Mouse (Mus musculus) limb, embryonic 14.5 days (tissue): ENCODE measurements around the gene Arid5b. TPM values are rescaled to one million over a fixed set of nuclear protein-coding genes. Genes with fewer than 3 reads are reported as not detected.

ENCODE experiments used
- ATAC-seq: fragments of 200-750 bp; cut with Nextera tagmentation; 2 replicates; pipeline ENCODE4 v1.8.0; 2017; ENCODE audit warnings: low read depth, moderate number of reproducible peaks, moderate TSS enrichment; ENCODE audit not compliant: low FRiP score
- DNase-seq: peaks from one replicate; pipeline ENCODE4 v3.0.0-alpha.2; 2015; ENCODE audit warnings: low spot score
- H3K27ac ChIP-seq: fragments of 300-500 bp; sonication (generic); replicated peaks from 2 replicates; pipeline ENCODE4 v1.5.1; 2014; ENCODE audit warnings: low read depth, mild to moderate bottlenecking, low read length, moderate library complexity, mixed read lengths
- H3K27me3 ChIP-seq: fragments of 300-500 bp; sonication (generic); 2 replicates; pipeline ENCODE4 v1.6.1; 2014; ENCODE audit warnings: low read length, mixed read lengths; ENCODE audit not compliant: control insufficient read depth, insufficient read depth
- H3K36me3 ChIP-seq: fragments of 300-500 bp; sonication (generic); 2 replicates; pipeline ENCODE4 v1.6.1; 2014; ENCODE audit warnings: mild to moderate bottlenecking, low read length, moderate library complexity, mixed read lengths; ENCODE audit not compliant: control insufficient read depth, insufficient read depth
- H3K4me1 ChIP-seq: fragments of 300-500 bp; sonication (generic); 2 replicates; pipeline ENCODE4 v1.6.1; 2014; ENCODE audit warnings: antibody characterized with exemption, low read length, mixed read lengths; ENCODE audit not compliant: control insufficient read depth, insufficient read depth
- H3K4me2 ChIP-seq: fragments of 300-500 bp; sonication (generic); replicated peaks from 2 replicates; pipeline ENCODE4 v1.6.1; 2014; ENCODE audit warnings: low read depth, mild to moderate bottlenecking, low read length, moderate library complexity; ENCODE audit not compliant: severe bottlenecking
- H3K4me3 ChIP-seq: fragments of 300-500 bp; sonication (generic); replicated peaks from 2 replicates; pipeline ENCODE4 v1.5.1; 2014; ENCODE audit warnings: low read length
- H3K9ac ChIP-seq: fragments of 300-500 bp; sonication (generic); 2 replicates; pipeline ENCODE4 v1.6.1; 2014; ENCODE audit warnings: mild to moderate bottlenecking, low read depth, low read length, moderate library complexity; ENCODE audit not compliant: severe bottlenecking
- H3K9me3 ChIP-seq: fragments of 300-500 bp; sonication (generic); 2 replicates; pipeline ENCODE4 v1.6.1; 2016; ENCODE audit warnings: low read length; ENCODE audit not compliant: control insufficient read depth
- POLR2A ChIP-seq: fragments of 200-500 bp; IDR thresholded peaks from 2 replicates; pipeline ENCODE4 v1.8.0; 2012; ENCODE audit warnings: inconsistent platforms, mild to moderate bottlenecking, moderate library complexity, borderline replicate concordance; ENCODE audit not compliant: insufficient read depth, insufficient read length; ENCODE audit errors: extremely low read depth
- WGBS: fragments of 180-500 bp; shearing (Covaris S2); extraction: QIAGEN DNeasy Blood & Tissue Kit; methylation state at CpG from one replicate; pipeline ENCODE4 v1.1.7; 2014; 5-methylcytosine and 5-hydroxymethylcytosine counted together
- polyA plus RNA-seq, 2 experiments: library from polyadenylated mRNA; depleted of rRNA in 1 of 2; stranded (reverse) in 1 of 2; unstranded in 1 of 2; fragments of >200 nt; fragmentation: Nextera tagmentation in 1 of 2; extraction: Ambion mirVana in 1 of 2; gene quantifications; 2 replicates each; pipeline versions ENCODE4 v1.2.1 to v1.2.3; 2012 to 2014

The Arid5b gene
- polyA plus RNA-seq, 2 experiments, result 14.1 to 41.0 TPM

DNA sequence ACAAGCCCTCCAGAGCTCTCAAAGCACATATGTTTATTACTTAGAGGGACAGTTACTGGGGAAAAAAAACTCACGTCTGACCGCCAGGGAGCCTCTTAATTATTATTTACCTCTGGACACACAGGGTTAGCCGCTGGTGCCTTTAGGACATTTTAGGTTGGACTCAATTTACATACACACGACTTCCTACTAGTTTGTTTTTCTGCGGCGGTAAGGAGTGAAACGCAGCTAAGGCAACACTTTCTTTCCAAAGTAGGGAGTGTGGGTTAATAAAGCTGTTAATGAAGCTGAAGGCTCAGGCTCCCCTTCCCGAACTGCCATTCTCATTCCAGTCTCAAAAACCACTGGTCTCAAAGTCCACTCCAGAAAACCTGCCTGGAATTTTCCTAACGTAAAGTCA is 142.5 kb downstream of the Arid5b start:
- Histone ChIP-seq H3K27ac (peak overlapping the region; percentile 75), H3K27me3 (no peaks in the 10 kb centered on the region), H3K4me1 (peaks cover 29% of the 10 kb centered on the region), H3K36me3 (peaks cover 15% of the 10 kb centered on the region), H3K9me3 (no peaks in the 10 kb centered on the region), H3K9ac (peak overlapping the region; percentile 50), H3K4me2 (peak overlapping the region; percentile 62), H3K4me3 (peak overlapping the region; percentile 37)
- ATAC-seq (0 out of 2 replicates have a peak, but pooled peaks have one; percentile 16), DNase-seq (no peak)
- WGBS, result 2% methylated on average over 9 of the region's 9 CpGs
- no peak for TF ChIP-seq POLR2A

DNA sequence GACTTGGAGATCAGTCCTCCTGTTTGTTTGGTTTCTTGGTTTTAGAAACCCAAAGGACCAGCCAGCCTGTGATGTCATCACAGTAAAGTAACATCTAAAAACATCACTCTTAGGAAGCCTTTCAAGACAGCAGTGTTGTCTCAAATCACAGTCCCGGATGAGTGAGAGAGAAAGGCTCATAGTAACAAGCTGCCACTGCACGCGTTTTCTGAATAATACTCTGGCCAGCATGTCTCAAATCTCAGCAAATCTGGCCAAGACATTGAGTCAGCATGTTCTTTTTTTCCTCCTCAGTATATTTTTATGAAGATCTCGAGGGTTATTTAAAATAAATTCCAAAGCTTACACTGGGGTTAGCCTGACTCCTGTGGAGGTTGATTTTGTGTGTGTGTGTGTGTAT is 143.1 kb downstream of the Arid5b start:
- H3K9ac ChIP-seq, result no peak overlapping the region

GRCm38 (mm10) chr10:68134549-68134948 is 144.0 kb downstream of the Arid5b start:
- Histone ChIP-seq H3K4me3 (no peak overlapping the region), H3K27ac (no peak overlapping the region), H3K9me3 (no peaks in the 10 kb centered on the region), H3K27me3 (no peaks in the 10 kb centered on the region), H3K36me3 (peaks cover 15% of the 10 kb centered on the region), H3K4me1 (peaks cover 35% of the 10 kb centered on the region), H3K9ac (no peak overlapping the region), H3K4me2 (no peak overlapping the region)
- no peak for ATAC-seq
- WGBS, result 79% methylated on average over 4 of the region's 4 CpGs
- DNase-seq, result no peak
- no peak for TF ChIP-seq POLR2A

More for the DNA sequence above, 143.1 kb downstream of the Arid5b start:
- Histone ChIP-seq H3K4me2 (peak overlapping the region; percentile 62), H3K4me3 (peak overlapping the region; percentile 37), H3K36me3 (peaks cover 15% of the 10 kb centered on the region), H3K27ac (no peak overlapping the region), H3K9me3 (no peaks in the 10 kb centered on the region), H3K27me3 (no peaks in the 10 kb centered on the region), H3K4me1 (peaks cover 29% of the 10 kb centered on the region)
- ATAC-seq (0 out of 2 replicates have a peak, but pooled peaks have one; percentile 16), DNase-seq (no peak)
- WGBS, result 11% methylated on average over 4 of the region's 4 CpGs
- TF ChIP-seq POLR2A, result no peak

GRCm38 (mm10) chr10:68134071-68134470 is 144.5 kb downstream of the Arid5b start:
- Histone ChIP-seq H3K27me3 (no peaks in the 10 kb centered on the region), H3K4me3 (no peak overlapping the region), H3K4me1 (peaks cover 38% of the 10 kb centered on the region), H3K4me2 (no peak overlapping the region), H3K27ac (no peak overlapping the region), H3K36me3 (peaks cover 15% of the 10 kb centered on the region), H3K9me3 (no peaks in the 10 kb centered on the region), H3K9ac (no peak overlapping the region)
- DNase-seq (no peak), ATAC-seq (no peak)
- no peak for TF ChIP-seq POLR2A
- WGBS, result 77% methylated on average over 5 of the region's 5 CpGs

DNA sequence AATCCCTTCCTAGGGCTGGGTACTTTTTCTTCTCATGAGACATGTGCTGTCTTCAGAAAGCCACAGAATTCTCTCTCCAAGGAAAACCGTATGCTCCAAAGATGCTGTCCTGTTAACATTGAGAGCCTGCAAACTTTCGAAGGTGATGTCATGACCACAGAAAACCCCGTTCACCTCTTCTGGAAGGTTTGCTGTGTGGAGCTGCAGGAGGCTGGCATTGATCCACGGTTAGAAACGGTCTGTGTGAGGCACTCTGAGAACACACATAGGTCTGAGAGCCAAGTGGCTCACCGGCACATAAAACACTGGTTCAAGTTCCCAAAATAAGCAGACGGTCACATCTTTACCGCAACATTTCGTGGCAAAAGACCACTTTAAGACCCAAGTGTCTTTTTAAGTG is 145.9 kb downstream of the Arid5b start:
- WGBS, result 65% methylated on average over 9 of the region's 9 CpGs
- H3K9me3 ChIP-seq, result no peaks in the 10 kb centered on the region
- ATAC-seq (no peak), DNase-seq (no peak)
- no peaks in the 10 kb centered on the region for H3K27me3 ChIP-seq
- peaks cover 15% of the 10 kb centered on the region for H3K36me3 ChIP-seq
- H3K4me1 ChIP-seq, result peaks cover 43% of the 10 kb centered on the region
- no peak overlapping the region for H3K4me2 ChIP-seq
- H3K27ac ChIP-seq, result no peak overlapping the region
- no peak for TF ChIP-seq POLR2A
- no peak overlapping the region for H3K4me3 ChIP-seq
- H3K9ac ChIP-seq, result no peak overlapping the region

- ATAC-seq (no peak), DNase-seq (no peak)
- no peak overlapping the region for H3K4me2 ChIP-seq
- WGBS, result 92% methylated on average over 5 of the region's 5 CpGs
- H3K36me3 ChIP-seq, result peaks cover 15% of the 10 kb centered on the region
- no peak overlapping the region for H3K4me3 ChIP-seq
- H3K4me1 ChIP-seq, result peaks cover 42% of the 10 kb centered on the region
- H3K9me3 ChIP-seq, result no peaks in the 10 kb centered on the region
- no peak for TF ChIP-seq POLR2A
- H3K9ac ChIP-seq, result no peak overlapping the region
- H3K27ac ChIP-seq, result no peak overlapping the region
- no peaks in the 10 kb centered on the region for H3K27me3 ChIP-seq
Observed at GRCm38 (mm10) chr10:68132154-68132553, 146.4 kb downstream of the Arid5b start.
